Mouse (Mus musculus): ENCODE measurements around the gene Psma7. TPM values are rescaled to one million over a fixed set of nuclear protein-coding genes. Genes with fewer than 3 reads are reported as not detected.

The Psma7 gene
- polyA plus RNA-seq, 2 experiments: 298 to 620 TPM

DNA sequence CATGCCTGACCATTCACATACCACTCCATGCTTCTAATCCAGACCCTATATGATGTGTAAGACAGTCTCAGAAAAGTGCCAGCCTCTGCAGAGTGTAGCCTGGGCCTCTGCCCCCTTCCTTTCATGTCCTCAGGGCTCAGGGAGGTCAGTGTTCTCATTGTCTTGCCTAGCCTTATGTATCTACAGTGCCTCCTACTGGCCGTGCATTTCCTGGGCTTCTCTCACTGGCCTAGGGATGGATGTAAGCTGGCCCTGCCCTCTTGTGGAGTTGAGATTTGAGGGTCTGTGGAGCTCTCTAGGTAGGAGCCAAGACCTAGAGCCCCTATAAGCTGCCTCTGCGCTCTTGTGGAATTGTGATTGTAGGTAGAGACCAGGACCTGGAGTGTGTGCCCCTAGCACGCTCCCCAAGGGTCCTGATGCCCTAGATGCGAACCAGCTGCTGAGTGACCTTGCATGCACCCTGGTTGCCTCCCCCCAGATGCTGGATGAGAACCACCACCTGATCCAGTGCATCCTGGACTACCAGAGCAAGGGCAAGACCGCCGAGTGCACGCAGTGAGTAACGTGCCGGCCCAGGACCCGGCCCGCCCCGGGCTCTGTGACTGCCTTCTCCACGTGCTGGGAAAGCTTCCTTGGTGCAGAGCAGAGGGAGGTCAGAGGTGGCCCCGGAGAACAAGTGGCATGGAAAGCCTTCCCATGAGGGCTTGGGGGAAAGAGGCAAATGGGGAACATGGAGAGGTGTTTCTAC, 9.9 kb upstream of the Psma7 start:
- Histone ChIP-seq H3K4me1 (ENCODE audit: control insufficient read depth, insufficient read depth, low read length) (no peaks in the 10 kb centered on the region), H3K27me3 (ENCODE audit: control insufficient read depth, insufficient read depth, low read length) (no peaks in the 10 kb centered on the region), H3K27ac (replicated peaks; ENCODE audit: low read depth, low read length) (no peak overlapping the region), H3K9me3 (ENCODE audit: control insufficient read depth, low read length) (no peaks in the 10 kb centered on the region), H3K4me2 (replicated peaks; ENCODE audit: low read depth, low read length, severe bottlenecking) (no peak overlapping the region), H3K36me3 (ENCODE audit: control insufficient read depth, insufficient read depth, low read length) (peaks cover 42% of the 10 kb centered on the region), H3K4me3 (replicated peaks; ENCODE audit: low read length) (no peak overlapping the region), H3K9ac (ENCODE audit: low read depth, low read length, severe bottlenecking) (no peak overlapping the region)
- DNase-seq (ENCODE audit: low spot score) (no peak), ATAC-seq (ENCODE audit: low FRiP score, low read depth) (no peak)
- WGBS: 93% methylated on average over 14 of the region's 14 CpGs
- no peak for TF ChIP-seq POLR2A (IDR thresholded peaks at IDR 0.05; ENCODE audit: borderline replicate concordance, extremely low read depth, insufficient read depth, insufficient read length)

DNA sequence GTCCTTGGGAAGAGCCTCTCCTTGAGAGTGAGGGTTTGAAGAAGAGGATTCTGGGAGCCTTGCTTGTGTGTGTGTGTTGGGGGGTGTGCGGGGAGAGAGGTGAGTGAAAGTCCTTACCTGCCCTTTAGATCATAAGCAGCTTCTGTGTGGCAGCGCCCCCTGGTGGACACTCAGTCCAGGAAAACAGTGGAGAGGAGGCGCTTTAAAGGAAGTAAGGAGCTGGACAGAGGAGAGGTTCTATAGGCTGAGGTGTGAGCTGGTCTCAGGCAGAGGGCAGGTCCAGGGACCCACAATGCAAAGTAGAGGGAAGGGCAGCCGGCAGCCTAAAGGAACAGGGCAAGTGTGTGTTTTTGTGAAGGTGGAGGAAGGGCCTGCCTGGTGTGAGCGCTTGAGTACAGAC, 8.8 kb upstream of the Psma7 start:
- Histone ChIP-seq H3K36me3 (ENCODE audit: control insufficient read depth, insufficient read depth, low read length) (peaks cover 30% of the 10 kb centered on the region), H3K9me3 (ENCODE audit: control insufficient read depth, low read length) (no peaks in the 10 kb centered on the region), H3K4me1 (ENCODE audit: control insufficient read depth, insufficient read depth, low read length) (no peaks in the 10 kb centered on the region), H3K4me3 (replicated peaks; ENCODE audit: low read length) (no peak overlapping the region), H3K9ac (ENCODE audit: low read depth, low read length, severe bottlenecking) (no peak overlapping the region), H3K4me2 (replicated peaks; ENCODE audit: low read depth, low read length, severe bottlenecking) (no peak overlapping the region), H3K27me3 (ENCODE audit: control insufficient read depth, insufficient read depth, low read length) (no peaks in the 10 kb centered on the region), H3K27ac (replicated peaks; ENCODE audit: low read depth, low read length) (no peak overlapping the region)
- DNase-seq (ENCODE audit: low spot score) (peak; percentile 67), ATAC-seq (ENCODE audit: low FRiP score, low read depth) (peak; percentile 57; the same call in 1 of the 2 replicates)
- WGBS: 20% methylated on average over 5 of the region's 5 CpGs
- TF ChIP-seq POLR2A (IDR thresholded peaks at IDR 0.05; ENCODE audit: borderline replicate concordance, extremely low read depth, insufficient read depth, insufficient read length): no peak

- 94% methylated on average over 18 of the region's 18 CpGs for WGBS
- Histone ChIP-seq H3K27me3 (ENCODE audit: control insufficient read depth, insufficient read depth, low read length) (no peaks in the 10 kb centered on the region), H3K36me3 (ENCODE audit: control insufficient read depth, insufficient read depth, low read length) (peaks cover 9% of the 10 kb centered on the region), H3K27ac (replicated peaks; ENCODE audit: low read depth, low read length) (no peak overlapping the region), H3K4me1 (ENCODE audit: control insufficient read depth, insufficient read depth, low read length) (peaks cover 11% of the 10 kb centered on the region; the same call in 1 of the 2 replicates), H3K4me2 (replicated peaks; ENCODE audit: low read depth, low read length, severe bottlenecking) (no peak overlapping the region), H3K9me3 (ENCODE audit: control insufficient read depth, low read length) (no peaks in the 10 kb centered on the region), H3K9ac (ENCODE audit: low read depth, low read length, severe bottlenecking) (no peak overlapping the region), H3K4me3 (replicated peaks; ENCODE audit: low read length) (no peak overlapping the region)
- no peak for DNase-seq (ENCODE audit: low spot score)
- no peak for ATAC-seq (ENCODE audit: low FRiP score, low read depth)
- no peak for TF ChIP-seq POLR2A (IDR thresholded peaks at IDR 0.05; ENCODE audit: borderline replicate concordance, extremely low read depth, insufficient read depth, insufficient read length)
Observed at GRCm38 (mm10) chr2:180047980-180048635, 5.9 kb upstream of the Psma7 start.

DNA sequence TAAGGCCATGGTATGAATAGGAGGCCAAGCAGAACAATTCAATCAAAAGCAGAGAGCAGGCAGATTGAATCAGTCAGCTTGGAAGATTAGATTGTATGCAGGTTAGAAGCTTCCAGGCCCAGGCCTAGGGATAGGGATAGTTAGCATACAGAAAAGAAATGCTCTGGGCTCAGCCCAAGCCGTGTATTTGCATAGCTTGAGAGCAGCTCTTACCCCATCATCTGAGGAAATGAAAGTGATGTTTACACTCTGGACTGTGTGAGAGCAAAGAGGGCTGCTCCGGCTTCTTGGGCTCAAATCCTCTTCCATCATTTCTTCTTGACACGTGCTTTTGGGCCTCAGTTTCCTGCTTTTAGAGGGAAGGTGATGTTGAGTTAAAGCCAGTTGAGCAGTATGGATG, 5.3 kb upstream of the Psma7 start:
- H3K9me3 ChIP-seq (ENCODE audit: control insufficient read depth, low read length): no peaks in the 10 kb centered on the region
- DNase-seq (ENCODE audit: low spot score) (no peak), ATAC-seq (ENCODE audit: low FRiP score, low read depth) (no peak)
- no peaks in the 10 kb centered on the region for H3K27me3 ChIP-seq (ENCODE audit: control insufficient read depth, insufficient read depth, low read length)
- peaks cover 4% of the 10 kb centered on the region; the same call in 1 of the 2 replicates for H3K36me3 ChIP-seq (ENCODE audit: control insufficient read depth, insufficient read depth, low read length)
- 88% methylated on average over 3 of the region's 3 CpGs for WGBS
- H3K4me3 ChIP-seq (replicated peaks; ENCODE audit: low read length): no peak overlapping the region
- peaks cover 11% of the 10 kb centered on the region; the same call in 1 of the 2 replicates for H3K4me1 ChIP-seq (ENCODE audit: control insufficient read depth, insufficient read depth, low read length)
- no peak overlapping the region for H3K4me2 ChIP-seq (replicated peaks; ENCODE audit: low read depth, low read length, severe bottlenecking)
- H3K27ac ChIP-seq (replicated peaks; ENCODE audit: low read depth, low read length): no peak overlapping the region
- no peak overlapping the region for H3K9ac ChIP-seq (ENCODE audit: low read depth, low read length, severe bottlenecking)
- TF ChIP-seq POLR2A (IDR thresholded peaks at IDR 0.05; ENCODE audit: borderline replicate concordance, extremely low read depth, insufficient read depth, insufficient read length): no peak

- ATAC-seq (ENCODE audit: low FRiP score, low read depth): no peak
- H3K4me3 ChIP-seq (replicated peaks; ENCODE audit: low read length): no peak overlapping the region
Observed at GRCm38 (mm10) chr2:180045283-180045682, 3.0 kb upstream of the Psma7 start.

More at GRCm38 (mm10) chr2:180045283-180045682, 3.0 kb upstream of the Psma7 start:
- Histone ChIP-seq H3K4me1 (ENCODE audit: control insufficient read depth, insufficient read depth, low read length) (peaks cover 22% of the 10 kb centered on the region), H3K4me2 (replicated peaks; ENCODE audit: low read depth, low read length, severe bottlenecking) (no peak overlapping the region), H3K27ac (replicated peaks; ENCODE audit: low read depth, low read length) (no peak overlapping the region), H3K27me3 (ENCODE audit: control insufficient read depth, insufficient read depth, low read length) (no peaks in the 10 kb centered on the region), H3K9ac (ENCODE audit: low read depth, low read length, severe bottlenecking) (no peak overlapping the region), H3K36me3 (ENCODE audit: control insufficient read depth, insufficient read depth, low read length) (no peaks in the 10 kb centered on the region), H3K9me3 (ENCODE audit: control insufficient read depth, low read length) (no peaks in the 10 kb centered on the region)
- WGBS: 50% methylated on average over 4 of the region's 4 CpGs
- no peak for TF ChIP-seq POLR2A (IDR thresholded peaks at IDR 0.05; ENCODE audit: borderline replicate concordance, extremely low read depth, insufficient read depth, insufficient read length)
- DNase-seq (ENCODE audit: low spot score): peak; percentile 83
